Mouse (Mus musculus): ENCODE results near the gene Itfg1.
"Not testable (repeated sequence)": the region's sequence is repeated elsewhere in the genome, so short reads cannot be mapped to it uniquely, and the experiment has no call there.

The Itfg1 gene

DNA sequence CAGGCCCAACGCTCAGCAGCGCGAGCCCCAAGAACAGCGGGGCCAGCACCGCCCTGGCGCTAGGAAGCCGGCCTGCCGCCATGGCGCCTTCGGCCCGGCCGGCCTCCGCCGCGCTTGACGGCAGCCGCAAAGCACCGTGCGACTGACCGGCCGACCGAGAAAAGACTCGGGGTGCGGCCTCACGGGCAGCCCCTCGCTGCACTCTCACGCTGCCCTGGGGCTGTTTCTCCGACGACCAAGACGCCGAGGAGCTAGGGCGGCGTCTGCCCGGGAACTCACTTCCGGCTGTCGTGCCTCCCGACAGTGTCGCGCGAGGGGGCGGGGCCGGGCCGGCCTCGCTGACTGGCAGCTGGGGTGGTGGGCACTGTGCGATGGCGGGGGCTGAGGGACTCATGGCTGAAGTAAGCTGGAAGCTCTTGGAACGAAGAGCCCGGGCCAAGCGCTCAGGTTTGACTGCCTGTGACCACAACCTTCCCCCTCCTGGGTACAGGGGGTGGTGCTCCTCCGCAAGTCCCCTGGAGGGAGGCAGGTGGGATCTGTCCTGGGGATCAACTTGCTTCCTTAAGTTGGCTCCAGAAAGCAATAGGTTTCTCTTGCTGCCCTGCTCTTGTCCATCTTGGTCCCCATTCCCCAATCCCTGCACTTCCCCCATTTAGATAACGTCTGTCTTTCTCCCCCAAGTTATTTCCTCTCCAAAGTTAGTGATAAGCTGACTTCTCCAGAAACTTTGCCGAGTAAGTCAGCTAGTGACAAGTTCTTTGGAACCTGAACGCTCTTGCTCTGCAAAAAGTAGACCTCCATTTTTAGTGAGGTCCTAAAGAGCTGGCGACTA is at the start of gene Itfg1, which contains the start of gene Phkb:
Gene Itfg1, minus strand, starts transcription at position 265 of the 832 bp plus-strand sequence.
Gene Phkb, plus strand, starts transcription at position 303 of the 832 bp plus-strand sequence.
- DNase-seq (ENCODE audit: low read depth), result peak; percentile 91

DNA sequence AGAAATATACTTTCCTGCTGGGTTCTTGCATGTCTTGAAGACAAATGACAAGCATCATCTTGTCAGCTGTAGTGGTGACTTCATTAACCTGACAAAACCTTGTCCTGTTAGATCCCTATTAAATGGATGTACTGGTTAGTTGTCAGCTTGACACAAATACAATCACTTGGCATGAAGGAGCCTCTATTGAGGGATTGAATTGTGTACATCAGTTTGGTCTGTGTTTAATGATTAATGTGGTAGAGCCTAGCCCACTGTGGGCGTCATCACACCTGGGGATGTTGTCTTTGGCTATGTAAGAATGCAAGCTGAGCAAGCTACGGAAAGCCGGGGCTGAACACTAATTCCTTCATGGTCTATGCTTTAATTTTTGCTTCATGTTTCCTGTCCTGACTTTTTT is 44.1 kb upstream of the Itfg1 start:
- no peak for DNase-seq (ENCODE audit: low read depth)

DNA sequence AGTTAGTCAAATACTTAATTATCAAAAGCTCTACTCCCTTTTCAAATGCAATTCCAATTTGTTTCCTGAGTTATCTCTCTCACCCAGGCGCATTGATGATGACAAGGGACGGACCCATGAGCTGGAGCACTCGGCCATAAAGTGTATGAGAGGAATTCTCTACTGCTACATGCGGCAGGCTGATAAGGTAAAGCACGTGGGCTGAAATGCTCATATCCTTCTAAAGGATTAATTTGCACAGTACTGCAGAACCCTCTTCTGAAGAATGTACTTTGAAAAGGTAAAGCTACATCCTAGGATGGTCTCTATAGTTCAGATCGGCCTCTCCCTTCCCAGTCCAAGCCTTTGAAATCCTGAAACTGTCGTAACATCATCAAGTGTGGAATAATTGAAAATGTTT is 38.9 kb upstream of the Itfg1 start:
- DNase-seq (ENCODE audit: low read depth), result no peak

DNA sequence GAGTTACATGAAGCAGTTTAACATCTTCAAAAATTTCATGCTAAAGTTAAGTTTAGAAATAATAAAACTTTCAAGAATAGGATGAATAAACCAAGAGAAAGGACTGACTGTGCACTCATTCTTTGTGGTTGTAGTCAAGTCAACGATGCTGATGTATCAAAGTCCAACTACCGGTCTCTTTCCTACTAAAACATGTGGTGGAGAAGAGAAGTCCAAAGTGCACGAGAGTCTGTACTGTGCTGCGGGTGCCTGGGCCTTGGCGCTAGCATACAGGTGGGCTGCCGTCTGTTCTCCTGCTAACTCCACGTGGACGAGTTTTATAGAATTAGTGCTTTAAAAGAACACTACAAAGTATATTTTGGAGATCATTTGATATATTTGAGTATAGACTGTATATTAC is 37.3 kb upstream of the Itfg1 start:
- DNase-seq (ENCODE audit: low read depth), result no peak

DNA sequence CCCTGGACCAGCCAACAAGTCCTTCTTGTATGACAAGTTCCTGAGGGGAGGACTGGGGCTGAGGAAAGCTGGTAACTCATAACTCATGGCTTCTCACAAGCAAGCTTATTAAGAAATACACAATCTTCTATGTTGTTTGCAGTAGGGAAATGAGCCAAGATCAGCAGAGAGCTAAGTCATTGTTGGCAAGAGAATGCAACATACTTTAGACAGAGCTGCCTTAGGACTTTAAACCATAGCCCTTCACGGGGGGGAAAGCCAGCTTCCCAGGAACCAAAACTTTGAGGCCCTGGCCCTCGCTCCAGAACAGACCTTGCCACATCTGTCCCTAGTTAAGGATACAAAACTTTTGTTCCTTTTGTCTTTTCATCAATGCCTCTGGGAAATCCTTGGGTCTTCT is 30.9 kb upstream of the Itfg1 start:
- no peak for DNase-seq (ENCODE audit: low read depth)

DNA sequence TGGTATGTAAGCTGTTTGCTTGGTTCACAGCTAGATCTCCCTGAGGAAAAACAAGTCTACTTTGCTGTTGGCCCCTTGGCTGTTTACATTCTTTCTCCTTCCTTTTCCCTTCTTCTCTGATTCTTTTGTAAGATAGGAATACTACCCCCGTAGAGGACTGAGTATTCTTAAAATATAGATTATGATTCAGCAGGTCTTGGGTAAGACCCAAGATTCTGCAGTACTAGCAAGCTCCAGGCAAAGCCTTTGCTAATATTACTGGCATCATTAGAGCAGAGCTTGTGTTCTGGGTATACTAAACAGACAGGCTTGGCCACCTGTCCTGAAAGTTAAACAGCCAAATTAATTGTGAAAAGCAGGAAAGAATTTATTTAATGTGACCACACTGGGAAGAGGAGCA is 21.7 kb upstream of the Itfg1 start:
- DNase-seq (ENCODE audit: low read depth), result no peak

DNA sequence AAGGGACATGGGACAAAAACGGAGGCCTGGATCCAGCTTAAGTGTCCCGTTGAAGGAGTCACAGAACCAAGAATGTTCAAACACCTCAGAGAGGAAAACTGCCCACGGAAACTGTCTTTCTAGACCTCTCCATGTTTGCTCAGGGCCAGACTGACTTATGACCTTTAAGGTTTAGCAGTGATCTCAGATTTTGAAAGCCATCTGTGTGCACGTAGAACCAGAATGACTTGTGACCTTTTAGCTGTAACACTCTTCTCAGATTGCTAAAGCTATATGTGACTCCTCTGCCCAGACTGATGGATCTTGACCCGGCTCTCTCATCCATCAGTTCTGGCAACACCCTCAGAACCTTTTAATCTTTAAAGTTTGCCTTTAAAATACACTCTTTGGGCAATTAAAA is 19.9 kb upstream of the Itfg1 start:
- DNase-seq (ENCODE audit: low read depth), result no peak

DNA sequence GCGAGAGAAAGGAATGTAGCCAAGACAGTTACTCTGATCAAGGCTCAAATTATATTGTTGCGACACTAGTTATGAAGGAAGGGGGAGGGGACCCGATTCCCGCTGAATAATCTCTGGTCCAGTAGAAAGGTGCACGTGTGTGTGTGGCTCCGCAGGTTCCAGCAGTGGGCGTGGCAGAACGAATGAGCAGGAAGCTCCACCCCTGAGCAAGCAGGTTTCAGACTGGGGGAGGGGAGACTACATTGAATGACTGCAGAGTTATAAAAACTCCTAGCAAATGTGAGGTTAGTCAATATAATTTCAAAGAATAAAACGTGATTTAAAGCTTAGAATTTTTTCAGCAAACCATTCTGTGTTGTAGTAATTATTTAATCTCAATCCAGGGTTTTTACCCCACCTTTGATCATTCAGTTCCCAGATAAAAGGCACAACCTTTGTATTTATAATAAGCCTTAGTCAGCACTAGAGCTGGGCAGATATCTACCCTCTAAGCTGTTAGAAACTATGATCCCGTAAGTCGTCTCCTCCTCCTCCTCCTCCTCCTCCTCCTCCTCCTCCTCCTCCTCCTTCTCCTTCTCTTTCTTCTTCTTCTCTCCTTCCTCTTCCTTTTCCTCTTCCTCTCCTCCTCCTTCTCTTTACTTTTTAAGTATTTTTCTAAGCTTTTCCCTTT is 16.6 kb upstream of the Itfg1 start:
- peak; percentile 26 for DNase-seq (ENCODE audit: low read depth)

DNA sequence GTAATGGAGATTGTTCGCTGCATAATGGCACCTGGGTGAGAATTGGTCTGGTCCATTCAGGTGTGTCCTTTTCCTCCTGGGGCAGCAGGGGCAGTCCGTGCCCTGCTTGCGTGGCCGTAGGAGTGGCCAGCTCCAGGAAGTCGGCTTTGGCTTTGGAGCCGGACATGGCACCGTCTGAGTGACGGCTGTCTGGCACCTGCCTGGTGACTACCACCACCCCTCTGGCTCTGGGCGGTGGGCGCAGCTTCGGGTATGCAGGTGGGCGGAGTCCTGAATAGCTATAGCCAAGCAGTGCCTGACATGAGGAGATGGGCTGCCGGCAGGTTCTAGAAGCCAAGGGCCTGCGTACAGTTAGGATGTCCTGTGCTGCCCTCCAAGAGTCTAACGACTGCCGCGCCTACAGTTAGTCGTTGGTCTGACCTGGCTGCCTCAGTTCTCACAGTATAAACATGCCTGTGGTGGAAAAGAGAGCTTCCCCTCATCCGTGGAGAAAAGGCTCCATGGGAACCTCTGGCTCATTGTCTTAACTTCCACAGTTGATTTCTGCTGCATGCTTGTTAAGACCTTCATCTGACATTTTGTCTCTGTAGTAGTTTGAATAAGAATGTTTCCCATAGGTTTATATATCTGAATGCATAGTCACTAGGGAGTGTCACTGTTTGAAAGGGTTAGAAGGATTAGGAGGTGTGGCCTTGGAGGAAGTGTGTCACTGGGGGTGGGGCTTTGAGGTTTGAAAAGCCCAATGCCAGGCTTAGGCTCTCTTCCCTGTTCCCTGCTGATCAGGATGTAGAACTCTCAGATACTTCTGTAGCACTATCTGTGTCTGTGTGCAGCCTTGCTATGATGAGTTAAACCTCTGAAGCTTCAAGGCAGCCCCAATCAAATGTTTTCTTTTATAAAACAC is 13.8 kb upstream of the Itfg1 start:
- DNase-seq (ENCODE audit: low read depth), result no peak

DNA sequence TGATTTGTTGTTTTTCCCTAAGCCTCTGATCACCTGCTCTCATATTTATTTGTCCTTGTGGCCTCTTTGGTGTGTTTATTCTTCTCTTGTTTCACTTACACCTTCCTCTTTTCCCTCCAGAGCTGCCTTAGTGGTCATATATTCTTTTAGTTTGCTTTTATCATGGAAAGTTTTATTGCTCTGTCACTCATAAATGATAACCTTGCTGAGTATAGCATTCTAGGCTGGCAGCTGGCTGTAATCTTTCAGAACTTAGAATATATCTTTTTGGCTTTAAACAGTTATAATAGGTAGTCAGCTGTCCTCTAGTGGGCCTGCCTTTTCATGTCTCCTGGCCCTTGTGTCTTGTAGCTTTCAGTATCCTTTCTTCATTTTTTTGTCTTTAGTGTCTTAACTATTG is 5.2 kb upstream of the Itfg1 start:
- no peak for DNase-seq (ENCODE audit: low read depth)

DNA sequence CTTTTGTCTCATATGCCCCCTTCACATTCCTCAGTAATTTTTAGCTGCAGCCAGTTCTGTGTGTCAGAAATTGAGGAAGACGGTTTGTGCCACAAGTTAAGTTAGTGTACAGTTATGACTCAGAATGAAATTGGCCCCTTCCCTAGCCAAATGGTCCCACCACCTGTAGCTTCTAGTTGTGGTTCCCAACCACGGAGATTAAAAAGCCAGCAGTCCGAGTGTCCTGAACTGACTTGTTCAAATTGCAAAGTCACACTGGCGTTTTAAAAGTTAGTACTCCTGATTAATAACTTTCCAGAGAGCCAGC is 721 bp upstream of the Itfg1 start:
- no peak for DNase-seq (ENCODE audit: low read depth)

DNA sequence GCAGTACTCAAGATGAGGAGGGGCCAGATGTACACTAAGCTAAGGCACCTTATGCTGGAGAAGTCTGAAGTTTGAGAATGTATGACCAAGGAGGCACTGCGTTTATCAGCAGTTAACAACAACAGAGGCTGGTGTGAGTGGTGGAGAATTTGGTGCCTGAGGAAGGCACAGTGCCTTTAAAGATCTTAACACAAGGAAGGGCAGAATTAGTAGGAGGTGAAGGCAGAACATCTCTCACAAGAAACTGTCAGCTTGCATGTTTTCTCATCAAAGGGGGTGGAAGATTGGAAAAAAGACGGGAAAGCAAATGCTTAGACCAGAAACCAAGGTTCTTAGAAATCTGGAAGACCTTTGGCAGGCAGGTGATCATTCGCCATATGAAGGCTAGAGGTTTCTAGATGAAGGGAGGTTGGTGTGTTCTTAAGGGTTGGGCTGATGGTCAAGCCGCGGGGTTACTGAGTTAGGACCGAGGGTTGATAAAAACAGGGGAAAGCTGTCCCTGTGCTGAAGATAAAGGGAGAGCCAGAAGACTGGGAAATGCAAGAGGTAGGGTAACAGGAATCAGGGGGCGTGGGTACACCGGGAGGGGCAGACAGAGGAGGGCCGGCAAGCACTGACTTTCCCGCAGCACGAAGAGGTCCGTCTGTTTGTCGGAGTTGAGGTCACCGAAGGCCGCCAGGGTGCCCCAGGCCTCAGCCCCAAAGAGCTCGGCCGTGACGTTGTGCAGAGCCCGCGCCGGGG is 635 bp downstream of the Itfg1 start:
- DNase-seq (ENCODE audit: low read depth), result no peak

DNA sequence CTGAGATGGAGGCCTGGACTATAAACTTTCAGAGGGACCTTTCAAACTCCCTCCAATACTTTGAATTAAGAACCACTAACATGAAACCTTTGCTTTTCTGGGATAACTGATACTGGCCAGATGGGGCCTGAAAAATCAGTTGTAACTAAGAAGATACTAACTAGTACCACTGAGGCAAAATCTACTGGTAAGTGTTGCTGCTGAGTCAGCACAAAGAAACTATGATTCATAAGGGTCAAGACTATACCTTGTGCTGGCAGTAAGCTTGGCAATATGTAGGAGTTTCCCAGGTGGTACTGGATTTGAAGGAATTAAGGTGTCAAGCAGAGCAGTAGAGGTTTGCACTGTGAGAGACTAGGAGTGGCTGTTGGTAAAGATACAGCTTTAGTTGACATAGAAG is 27.1 kb downstream of the Itfg1 start:
- DNase-seq (ENCODE audit: low read depth), result no peak

DNA sequence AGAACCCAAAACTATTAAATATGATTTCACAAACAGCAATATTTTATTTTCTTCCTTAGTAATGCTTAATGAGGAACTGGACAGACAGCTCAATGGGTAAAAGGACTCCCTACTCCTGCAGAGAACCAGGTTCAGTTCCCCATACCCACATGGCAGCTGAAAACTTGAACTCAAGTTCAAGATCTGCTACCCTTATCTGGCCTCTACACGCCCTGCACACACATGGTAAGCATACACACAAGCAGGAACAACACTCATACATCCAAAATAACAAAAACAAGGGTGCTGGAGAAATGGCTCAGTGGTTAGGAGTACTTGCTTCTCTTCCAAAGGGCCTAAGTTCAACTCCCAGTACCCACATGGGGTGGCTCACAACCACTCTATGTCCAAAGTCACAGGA is 39.3 kb downstream of the Itfg1 start:
- DNase-seq (ENCODE audit: low read depth), result no peak

DNA sequence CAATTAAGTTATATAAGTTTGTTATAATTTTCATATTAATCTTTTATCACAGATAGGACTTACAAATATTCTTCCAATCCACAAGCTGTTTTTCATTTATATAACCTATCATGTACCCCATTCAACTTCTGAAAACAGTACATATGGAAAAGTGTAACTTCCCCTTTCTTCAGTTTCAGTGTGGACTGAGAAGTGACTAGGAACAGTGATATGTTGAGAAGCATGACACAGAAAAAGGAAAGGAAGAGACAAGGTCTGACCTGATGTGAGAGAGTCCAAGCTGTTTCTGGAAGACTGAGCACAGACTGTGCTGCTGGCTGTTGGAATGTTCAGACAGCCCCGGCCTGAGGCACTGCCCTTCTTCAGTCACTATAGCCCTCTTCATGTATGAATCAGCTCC is 40.6 kb downstream of the Itfg1 start:
- no peak for DNase-seq (ENCODE audit: low read depth)

DNA sequence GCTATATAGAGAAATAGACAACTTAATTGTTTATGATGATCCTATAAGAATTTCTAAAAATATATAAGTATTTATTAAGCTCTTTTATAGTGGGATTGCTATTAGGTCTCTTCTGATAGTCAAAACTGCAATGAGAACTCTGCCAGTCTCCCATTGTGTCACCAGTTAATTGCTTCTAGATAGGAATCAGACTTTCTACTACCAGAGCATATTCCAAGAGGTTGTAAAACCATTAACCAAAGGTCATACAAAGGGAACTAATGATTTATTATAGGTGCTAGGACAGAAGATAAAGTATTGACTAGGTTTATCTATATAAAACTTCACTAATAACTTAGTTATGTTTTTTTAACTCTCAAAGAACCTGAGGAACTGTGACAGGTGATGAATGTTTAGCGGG is 44.3 kb downstream of the Itfg1 start:
- not testable (repeated sequence) for DNase-seq (ENCODE audit: low read depth)

DNA sequence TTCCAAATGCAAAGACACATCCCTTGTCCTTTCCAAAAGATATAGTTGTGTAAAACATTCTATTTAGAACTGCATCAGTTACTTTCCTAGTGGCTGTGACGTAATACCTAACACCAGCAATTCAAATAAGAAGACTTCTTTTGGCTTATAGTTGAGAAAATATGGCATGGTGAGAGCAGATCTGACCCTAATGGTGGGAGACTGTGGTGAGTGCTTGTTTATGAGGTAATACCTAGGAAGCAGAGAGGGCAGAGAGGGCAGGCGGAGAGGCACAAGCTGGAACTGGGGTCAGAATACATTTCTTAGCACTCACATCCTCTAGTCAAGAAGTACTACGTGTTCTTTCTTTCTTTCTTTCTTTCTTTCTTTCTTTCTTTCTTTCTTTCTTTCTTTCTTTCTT is 52.4 kb downstream of the Itfg1 start:
- DNase-seq (ENCODE audit: low read depth), result no peak

DNA sequence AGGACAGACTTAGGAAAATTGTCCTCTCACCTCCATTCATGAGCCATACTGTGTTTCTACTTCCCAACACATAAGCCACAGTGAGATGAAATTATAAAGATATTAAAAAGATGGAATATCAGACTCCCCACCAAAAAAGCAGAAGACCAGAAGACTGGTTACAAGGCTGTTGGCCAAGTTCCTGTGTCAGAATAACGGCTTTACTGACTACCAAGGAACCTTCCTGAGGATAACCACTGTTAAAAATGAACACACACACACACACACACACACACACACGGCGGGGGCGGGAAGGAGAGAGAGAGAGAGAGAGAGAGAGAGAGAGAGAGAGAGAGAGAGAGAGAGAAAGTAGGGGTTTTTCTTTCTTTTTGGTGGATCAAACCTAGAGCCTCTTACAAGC is 52.8 kb downstream of the Itfg1 start:
- DNase-seq (ENCODE audit: low read depth), result no peak

DNA sequence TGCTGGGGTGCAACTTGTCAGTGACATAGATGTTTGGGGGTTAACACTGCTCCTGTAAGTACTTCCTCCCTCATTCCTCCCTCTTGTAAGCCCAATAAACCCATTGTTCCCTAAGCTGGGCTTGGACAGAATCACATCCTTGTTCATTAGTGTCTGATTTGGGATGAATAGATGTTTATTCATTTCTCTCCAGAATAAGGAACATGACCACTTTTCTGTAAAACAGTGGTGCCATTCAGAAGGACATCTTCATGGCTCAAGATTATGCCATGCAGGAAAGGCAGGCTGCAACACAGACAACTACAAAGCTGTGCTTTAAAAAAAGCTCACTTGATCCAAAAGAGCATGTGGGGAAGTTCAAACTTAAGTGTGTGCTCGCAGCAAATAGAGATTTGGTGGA is 55.2 kb downstream of the Itfg1 start:
- no peak for DNase-seq (ENCODE audit: low read depth)

DNA sequence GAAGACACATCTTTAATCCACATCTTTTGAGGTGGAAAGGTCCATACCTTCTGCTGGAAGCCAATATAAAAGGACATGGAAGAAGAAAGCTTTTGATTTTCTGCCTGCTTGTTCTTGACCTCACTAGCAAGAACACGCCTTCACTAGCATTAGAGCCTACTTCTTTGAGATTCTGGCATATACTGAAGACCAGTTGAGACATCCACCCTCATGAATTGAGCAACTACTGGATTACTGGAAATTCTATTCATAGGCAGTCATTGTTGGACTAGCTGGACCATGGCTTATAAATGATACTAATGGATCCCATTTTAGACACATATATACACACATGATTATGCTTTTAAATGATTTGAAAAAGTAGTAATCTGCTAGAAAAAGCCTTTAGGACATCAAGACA is 56.9 kb downstream of the Itfg1 start:
- DNase-seq (ENCODE audit: low read depth), result no peak

DNA sequence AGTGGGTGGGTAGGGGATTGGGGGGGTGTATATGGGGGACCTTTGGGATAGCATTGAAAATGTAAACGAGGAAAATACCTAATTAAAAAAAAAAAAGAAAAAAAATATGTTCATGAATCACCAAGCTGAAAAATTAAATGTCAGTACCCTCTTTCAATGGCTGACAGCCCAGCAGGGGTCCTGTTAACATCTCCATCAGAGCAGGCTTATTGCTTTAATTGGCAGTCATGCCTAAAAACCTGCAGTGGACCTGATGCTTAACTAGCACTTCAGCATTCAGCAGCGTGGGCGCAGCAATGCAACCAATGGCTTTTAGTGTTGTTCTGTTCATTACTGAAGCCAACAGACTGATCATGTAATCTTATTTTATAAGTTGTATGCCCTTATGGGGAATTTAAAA is 60.6 kb downstream of the Itfg1 start:
- no peak for DNase-seq (ENCODE audit: low read depth)

DNA sequence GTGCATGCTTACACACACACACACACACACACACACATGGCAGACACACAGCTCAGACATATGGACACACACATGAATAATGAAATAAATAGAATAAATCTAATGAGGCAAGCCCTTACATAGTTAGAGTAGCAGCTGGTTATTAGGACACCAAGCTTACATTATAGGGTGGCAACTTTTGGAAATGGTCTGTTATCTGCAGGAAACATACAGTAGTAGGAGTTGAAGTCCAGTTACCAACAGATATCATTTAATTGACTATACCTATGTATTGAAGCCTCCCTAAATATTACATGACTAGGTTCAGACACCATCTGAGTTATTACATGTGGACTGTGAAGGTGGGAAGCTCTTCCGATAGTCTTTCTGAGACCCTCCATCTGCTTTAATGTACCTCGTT is 95.7 kb downstream of the Itfg1 start:
- DNase-seq (ENCODE audit: low read depth), result no peak
